Mouse (Mus musculus) right cerebral cortex, adult 2 months (tissue): ENCODE data around the gene Dxo.
A peak's percentile ranks its signal among the peaks of the same experiment; 100 is the strongest.
"Not testable (repeated sequence)": the region's sequence is repeated elsewhere in the genome, so short reads cannot be mapped to it uniquely, and the experiment has no call there.

Source experiments
- DNase-seq, 2 experiments: peaks; one replicate each; pipeline ENCODE4 v3.0.0; 2021 to 2022; ENCODE audit warnings: low spot score in 2 of 2

Gene Dxo

DNA sequence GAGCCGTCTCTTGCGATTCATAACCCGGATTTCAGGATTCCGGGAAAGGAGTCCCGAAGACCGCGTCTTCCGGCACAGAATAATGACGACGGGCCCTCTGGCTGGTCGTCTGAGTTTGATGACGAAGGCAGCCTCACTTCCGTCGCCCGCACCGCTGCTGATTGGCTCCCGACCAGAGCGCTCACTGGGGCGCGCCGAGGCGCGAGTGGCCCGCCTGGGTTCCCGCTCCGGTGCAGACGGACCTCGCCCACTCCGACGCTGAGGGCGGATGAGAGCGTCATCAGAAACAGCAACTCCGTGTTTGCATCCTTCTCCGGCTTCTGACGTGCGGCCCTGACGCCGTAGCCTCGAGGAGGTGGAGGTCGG lies at the start of gene Dxo, which contains the start of gene Stk19:
Gene Dxo (plus strand): TSS at position 164 of the 366 bp plus-strand sequence.
Gene Stk19 (minus strand): TSS at position 90 of the 366 bp plus-strand sequence.
- peak; percentile 99 for DNase-seq

DNA sequence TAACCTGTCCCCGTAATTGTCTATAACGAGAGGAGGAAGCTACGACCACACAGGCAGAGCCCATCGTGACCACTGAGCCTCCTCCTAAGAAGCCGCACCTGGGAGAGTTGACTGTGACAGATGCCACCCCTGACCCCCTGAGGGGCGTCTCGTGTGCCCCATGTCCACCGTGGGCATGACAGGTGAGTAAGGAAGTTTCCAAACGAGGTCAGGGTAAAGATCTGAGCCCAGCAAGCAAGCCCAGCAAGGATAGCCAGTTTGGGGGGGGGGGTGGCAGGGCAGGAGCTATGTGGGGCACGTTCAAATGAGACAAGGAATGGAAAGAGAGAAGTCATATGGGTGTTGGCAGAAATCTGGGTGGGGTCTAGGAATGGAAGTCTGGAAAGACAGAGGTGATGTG lies 41.8 kb upstream of the Dxo start:
- DNase-seq = no peak

DNA sequence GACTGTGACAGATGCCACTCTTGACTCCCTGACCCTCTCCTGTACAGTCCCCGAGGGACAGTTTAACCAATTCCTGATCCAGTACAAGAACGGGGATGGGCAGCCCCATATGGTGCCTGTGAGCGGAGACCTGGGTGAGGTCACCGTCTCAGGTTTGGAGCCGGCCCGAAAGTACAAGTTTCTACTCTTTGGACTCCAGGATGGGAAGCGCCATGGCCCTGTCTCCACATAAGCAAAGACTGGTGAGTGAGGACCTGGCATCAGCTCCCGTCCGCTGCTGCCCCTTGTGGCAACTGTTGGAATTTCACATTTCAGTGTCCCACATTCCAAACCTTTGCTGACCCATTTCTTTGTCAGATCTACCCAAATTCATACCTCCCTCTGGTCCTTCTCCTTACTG lies 41.2 kb upstream of the Dxo start:
- peak; percentile 27 to 31 for DNase-seq

DNA sequence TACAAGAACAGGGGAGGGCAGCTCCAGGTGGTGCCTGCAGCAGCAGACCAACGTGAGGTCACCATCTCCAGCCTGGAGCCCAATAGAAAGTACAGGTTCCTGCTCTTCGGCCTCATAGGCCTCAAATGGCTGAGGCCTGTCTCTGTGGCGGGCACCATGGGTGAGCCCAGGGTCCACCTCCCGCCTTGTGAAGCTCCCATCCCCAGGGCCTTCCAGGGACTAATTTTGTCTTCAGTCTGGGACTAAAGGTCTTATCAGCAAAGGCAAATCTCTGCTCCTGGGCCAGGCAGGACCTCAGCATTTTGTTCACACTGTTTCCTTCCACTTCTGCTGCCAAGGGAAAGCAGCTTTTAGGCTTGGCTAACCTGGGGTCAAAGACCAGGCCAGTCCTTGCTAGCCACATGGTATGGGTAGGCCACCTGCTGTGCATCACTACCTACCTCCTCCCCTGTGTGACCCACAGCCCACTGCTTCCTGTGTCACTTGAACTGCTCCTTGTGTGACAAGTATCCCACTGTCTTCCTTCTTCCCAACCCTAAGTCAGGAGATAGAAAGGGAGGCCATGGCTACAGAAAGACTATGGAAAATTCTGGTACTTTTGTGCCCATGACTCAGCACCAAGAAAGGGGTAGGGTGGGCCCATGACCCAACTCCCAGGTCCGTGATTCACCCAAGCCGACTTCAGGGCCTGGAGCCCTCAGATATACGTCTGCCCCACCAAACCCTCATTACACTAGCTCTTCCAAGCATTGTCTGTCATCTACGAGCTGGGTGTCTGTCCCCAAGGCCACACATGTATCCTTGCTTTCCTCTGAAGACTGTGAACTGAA lies 40.3 kb upstream of the Dxo start:
- no peak for DNase-seq

DNA sequence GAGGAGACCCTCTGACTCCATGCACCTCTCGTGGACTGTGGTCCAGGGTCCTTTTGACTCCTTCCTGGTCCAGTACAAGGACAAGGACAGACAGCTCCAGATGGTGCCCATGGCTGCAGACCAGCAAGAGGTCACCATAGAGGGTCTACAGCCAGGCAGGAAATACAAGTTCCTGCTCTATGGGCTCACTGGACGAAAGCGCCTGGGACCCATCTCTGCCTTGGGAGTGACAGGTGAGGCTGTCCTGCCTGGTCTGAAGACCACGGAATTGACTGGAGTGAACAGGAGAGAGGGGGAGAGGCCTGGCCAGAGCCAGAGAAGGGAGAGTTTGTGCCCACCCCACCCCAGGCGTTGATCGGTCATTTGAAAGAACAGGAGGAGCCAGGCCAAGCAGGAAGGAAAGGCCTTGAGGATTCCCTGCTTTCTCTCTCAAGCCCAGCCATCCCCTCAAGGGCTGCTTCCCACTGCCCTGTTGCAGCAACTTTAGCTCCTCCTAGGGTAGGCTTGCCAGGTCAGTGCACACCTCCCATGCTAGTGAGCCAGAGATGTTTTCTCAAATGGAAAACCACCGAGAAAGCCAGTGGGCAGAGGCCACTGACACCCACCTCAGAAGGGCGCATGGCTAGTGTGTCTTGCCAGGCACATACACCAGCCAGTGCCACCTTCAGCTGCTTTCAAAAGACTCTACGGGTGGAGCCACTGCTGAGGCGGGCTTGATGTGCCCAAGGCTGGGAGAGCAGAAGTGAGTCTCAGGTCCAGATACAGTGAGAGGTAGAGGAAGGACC lies 39.4 kb upstream of the Dxo start:
- not testable (repeated sequence) for DNase-seq

DNA sequence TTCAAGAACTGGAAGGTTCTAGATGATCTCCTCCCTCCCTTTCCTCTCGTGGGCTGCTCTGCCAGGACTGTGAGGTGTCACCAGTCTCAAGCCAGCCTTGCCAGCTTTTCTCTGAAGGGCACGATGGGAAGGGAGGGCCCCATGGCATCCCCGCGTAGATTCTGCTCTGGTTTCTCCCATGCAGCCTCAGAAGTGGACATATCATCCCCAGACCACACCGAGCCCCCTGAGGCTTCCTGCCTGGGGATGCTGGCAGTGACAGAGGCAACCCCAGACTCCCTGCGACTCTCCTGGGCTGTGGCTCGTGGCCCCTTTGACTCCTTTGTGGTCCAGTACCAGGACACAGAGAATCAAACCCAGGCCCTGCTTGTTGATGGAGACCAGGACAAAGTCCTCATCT lies 38.7 kb upstream of the Dxo start:
- DNase-seq = not testable (repeated sequence)

DNA sequence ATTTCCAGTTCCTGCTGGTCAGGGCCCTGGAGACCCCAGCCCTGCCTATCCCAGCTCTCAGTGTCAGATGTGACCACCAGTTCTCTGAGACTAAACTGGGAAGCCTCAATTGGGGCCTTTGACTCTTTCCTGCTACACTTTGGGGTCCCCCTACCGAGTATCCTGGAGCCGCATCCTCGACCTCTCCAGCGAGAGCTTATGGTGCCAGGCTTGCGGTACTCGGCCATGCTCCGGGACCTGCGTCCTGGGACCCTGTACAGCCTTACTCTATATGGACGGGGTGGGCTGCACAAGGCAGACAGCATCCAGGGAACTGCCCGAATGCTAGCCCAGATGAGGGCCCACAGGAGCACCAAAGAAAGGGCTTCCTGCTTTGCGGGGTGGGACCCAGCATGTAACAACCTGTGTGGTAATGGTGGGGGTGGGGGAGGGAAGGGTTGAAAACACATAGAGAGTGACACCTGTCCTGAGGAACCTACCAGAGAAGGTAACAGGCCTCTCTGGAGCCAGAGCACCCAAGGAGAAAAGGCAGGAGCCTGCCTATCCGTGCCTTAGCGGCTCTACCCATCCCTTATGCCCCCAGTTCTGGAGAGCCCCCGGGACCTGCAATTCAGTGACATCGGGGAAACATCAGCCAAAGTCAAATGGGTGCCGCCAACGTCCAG lies 37.8 kb upstream of the Dxo start:
- DNase-seq = no peak

DNA sequence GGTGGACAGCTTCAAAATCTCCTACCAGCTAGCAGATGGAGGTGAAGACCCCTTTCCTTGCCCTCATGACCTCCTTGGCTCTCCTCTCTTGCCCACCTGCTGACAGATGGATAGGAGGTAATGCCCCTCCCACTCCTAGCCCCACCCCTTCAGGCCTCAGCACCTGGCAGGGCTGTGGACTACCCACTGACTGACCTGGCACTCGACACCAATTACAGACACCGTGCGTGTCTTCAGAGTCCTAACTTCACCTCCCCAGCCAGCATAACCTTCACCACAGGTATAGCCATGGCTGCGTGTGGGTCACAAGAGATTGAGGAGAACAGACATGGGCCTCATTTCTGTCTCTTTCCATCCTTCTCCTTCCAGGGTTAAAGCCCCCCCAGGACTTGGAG lies 37.3 kb upstream of the Dxo start:
- no peak for DNase-seq

DNA sequence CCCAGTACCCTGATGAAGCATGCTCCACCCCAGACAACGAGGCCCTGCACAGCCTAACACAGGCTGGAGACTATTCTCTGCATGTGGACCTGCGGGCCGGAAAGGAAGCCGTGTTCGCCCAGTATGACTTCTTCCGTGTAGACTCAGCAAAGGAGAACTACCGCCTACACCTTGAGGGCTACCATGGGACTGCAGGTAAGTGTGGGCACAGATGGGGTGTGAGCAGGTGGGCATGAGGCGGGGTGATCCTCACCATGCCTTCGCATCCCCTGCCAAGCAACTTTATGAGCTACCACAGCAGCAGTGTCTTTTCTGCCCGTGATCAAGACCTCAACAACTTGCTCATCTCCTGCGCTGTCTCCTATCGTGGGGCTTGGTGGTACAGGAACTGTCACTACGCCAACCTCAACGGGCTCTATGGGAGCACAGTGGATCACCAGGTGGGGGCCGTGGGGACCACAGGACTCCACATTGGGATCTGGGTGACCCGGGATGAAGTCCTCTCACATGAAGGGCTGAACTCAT lies 36.0 kb upstream of the Dxo start:
- DNase-seq = not testable (repeated sequence)

DNA sequence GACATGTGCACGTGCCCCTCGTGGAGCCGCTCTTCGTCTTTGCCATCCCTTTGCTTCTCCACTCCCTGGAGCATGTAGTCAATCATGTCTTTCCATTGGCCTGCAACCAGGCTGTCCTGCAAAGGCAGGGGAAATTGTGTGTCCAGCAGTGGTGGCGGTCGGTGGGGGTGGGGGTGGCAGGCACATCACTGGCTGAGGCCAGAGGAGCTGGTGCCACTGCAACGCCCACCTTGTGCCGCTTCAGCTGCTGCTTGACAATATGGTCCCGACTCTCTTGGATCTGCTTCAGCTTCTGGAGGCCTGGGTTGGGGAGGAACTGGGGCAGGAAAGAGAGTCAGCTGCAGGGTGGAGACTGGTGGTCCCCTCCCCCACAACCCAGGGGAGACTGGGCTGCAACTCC lies 34.1 kb upstream of the Dxo start:
- DNase-seq = not testable (repeated sequence)

DNA sequence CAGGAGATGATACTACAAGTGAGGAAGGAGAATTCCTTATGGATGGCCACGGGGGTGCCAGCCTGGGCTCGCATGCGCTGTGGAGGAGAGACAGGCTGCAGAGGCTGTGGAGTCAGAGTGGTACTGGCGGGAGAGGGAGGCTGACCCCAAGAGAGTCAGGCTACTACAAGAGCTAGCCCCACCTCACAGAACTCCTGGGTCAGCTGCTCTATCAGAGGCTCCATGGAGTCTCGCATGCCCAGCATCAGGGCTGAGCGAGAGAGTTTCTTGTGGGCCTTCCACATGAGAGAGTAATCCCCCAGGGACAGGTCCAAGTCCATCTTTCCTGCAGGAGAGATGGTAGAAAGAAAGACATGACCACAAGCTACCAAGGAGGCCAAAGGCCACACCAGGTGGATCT lies 33.5 kb upstream of the Dxo start:
- not testable (repeated sequence) for DNase-seq

DNA sequence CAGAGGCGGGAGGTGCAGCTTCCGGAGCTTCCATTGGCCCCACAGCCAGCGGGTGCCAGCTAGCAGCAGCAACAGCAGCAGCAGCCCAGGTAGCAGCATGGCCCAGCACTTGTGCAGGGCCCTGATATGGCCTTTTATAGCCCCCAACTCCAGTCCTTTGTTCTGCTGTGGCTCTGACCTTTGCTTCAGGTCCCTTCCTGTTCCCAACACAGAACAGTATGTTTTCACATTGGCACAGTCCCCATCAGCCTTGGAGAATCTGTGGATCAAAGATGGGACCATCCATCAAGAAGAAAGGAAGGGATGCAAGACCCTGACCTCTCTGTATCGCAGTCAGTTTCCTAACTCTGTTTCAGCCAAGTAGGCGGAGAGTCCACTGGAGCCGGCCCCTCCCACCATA lies 32.5 kb upstream of the Dxo start, which contains the start of gene Cyp21a1:
Gene Cyp21a1 (minus strand): TSS at position 261 of the 400 bp plus-strand sequence.
- DNase-seq = not testable (repeated sequence)

DNA sequence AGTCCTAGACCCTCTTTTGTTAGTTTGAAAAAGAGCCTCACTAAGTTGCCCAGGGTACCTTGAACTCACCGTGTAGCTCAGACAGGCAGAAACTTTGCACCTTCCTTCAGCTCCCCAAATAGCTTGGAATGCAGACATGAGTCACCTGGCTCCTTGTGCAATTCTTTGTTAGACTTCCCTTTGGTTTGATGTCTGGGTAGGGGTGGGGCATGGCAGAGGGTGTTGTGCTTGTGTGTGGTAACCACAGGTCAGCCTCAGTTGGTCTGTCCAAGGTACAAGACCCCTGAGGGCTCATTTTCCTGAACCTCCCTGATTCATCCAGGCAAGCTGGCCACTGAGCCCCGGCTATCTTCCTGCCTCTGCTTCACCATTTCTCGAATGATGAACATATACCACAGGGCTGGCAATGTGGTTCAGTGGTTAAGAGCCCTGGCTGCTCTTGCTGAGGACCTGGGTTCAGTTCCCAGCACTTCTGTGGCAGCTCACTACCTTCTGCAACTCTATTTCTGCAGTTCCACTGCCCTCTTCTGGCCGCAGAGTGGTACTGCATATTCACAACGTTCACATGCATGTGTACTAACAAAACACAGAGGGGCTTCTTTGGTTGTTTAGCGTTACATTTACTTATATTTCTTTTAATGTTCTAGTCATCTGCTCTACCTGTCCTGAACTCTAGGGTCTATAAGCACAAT lies 31.8 kb upstream of the Dxo start:
- no peak for DNase-seq

DNA sequence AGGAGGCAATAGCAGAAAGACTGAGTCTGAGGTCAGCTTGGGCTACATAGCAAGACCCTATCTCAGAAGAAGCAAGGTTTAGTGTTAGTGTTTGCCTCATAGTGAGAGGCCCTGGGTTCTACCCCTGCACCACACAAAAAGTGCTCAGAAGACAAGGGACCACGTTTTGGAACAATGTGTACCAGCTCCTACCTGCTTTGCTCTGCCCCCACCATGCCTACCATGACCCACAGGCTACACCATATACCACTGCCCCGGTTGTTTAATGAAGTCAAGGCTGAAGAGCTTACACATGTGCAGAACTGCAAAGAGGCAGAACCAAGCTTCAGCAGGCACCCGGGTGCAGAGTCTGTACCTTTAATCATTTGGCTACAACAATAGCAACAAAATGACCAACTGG lies 29.6 kb upstream of the Dxo start:
- no peak for DNase-seq

DNA sequence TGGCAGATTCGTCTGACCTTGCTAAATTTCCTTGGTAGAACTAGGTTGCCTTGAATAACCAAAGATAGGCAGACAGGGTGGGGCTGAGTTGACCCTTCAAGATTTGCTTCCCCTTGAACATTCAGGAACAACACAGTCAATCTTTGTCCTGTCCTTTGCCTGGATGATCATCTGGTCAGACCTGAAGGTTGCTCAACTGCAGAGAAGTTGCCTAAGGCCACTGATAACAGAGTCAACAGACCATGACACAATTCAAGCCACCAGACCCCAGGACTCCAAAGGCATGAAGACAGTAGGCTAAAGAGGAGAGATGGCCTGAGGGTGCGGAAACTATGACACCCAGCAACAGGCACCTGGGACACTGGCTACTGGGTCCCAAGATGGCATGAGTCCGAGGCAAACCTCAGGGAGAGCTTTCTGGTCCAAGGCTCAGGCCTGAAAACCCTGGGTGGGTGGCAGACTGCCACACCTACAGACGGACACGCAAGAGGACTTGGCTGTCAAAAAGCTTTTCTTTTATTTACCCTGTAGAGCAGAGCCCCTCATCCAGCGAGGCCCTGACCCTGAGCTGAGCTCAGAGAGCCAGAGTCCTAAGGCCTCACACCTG lies 28.1 kb upstream of the Dxo start:
- DNase-seq = no peak

DNA sequence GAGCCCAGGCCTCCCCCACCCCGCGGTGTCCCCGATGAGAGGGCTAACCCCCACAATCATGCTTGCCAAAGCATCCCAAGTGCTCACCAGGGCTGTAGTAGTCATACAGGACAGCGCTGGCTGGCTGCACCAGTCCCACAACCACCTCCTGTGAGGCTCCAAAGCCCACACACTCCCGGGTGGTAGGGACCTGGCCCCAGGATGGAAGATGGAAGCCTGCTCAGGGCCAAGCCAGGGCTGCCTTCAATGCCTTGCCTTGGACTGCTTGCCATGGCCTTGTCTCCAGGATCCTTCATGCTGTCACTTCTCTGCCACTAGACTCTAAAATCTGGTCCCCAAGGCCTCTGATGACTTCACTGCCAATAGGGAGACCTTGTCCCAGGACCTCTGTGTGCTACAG lies 26.4 kb upstream of the Dxo start:
- DNase-seq = not testable (repeated sequence)

DNA sequence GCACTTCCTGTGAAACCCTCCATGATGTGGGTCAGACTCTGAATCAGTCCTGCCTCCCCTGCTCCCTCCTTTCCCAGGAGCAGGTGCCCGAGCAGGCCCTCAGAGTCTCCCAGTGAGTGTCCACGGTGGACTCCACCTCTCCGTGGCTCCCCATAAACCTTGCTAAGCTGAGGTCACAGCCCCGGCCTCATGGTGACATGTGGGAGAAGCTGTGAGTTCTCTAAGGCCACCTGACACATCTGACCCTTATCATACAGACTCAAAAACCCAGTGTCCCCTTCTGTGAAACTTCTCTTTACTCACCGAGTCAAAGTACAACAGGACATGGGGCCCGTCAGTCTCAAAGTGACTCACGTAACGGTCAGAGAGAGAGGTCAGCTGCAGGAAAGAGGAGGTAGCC lies 26.0 kb upstream of the Dxo start:
- DNase-seq = not testable (repeated sequence)

DNA sequence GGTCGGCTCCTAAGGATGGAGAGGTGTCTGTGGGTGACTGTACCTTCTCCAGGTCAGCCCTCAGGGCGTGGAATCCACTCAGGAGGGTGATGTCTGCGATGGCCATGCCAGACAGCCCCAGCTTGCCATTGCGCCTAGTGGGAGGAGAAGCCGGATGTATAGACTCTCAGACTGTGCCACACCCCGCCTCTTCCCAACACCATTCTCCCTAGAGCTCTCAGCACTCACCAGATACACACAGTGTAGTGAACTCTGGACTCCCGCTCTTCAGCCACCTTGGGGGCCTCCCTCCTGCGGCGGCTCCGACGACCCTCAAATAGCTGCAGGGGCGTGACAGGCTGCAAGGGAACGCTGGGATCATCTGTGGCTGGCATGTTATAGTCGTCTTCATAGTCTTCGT lies 25.5 kb upstream of the Dxo start:
- DNase-seq = no peak

DNA sequence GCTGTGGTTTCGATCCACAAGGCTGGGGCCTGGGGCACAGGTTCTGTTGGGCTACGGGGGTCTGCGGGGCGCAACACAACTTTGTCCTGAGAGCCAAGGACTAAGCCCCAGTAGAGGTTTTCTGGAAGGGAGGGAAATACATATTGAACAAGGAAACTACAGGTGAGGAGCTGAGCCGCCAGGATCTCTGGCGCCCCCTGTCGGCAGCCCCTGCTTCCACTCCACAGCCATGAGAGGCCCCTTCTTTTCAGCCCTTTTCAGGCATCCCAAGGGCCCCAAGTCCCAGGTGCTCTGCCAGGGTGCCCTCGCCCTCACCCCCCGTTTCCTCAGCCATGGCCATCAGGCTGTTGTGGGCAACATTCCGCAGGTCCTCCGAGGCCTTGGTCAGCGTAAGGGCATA lies 23.1 kb upstream of the Dxo start:
- DNase-seq = peak; percentile 28 to 30

DNA sequence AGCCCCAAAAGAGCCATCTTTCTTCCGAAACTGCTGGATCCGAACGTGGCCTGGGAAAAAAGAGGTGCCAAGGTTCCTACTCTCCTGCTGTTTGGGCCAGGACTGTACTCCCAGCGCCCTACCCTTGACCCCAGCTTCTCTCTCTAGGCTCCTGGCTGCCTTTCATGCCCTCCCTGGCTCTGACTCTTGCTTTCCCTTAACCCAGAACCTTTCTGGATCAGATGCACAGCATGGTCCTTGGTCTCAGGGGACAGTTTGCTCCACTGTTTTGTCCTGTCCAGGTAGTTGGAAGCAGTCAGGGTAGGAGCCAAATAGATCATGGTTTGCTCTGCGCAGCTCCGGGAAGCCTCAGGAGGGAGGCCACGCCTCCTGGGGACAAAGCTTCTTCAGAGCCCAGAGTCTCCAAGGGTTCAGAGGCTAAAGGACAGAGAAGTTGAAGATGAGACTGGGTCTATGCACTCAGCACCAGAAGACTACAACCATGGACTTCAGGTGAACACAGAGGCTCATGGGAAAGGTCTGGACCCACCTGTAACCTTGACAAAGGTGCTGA lies 21.9 kb upstream of the Dxo start:
- DNase-seq = no peak

DNA sequence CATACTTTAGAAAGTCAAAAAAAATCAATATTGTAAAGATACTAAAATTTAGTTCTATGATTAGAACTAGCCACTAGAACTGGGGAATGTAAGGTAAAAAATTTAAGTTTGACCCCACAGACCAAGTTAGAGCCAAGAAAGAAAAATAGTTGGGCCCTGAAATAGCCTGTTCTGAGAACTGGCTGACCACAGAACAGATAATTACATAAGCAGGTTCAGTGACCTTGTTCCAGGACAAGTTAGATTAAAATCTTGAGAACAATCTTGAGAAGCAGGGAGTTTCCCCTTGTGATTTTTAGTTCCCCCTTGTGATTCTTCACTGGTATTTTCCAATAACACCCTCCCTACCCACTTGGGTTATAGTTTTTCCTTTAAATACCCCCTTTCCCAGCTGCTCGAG lies 6.0 kb upstream of the Dxo start:
- DNase-seq = not testable (repeated sequence)
